Mouse (Mus musculus) forebrain, embryonic 11.5 days (tissue): ENCODE results near the gene Avpr1b. TPM values are rescaled to one million over a fixed set of nuclear protein-coding genes. Genes with fewer than 3 reads are reported as not detected.

Experiments
- ATAC-seq: fragments of 200-750 bp; cut with Nextera tagmentation; replicated peaks from 2 replicates; pipeline ENCODE4 v1.8.0; 2017; ENCODE audit warnings: moderate TSS enrichment; ENCODE audit not compliant: low FRiP score
- DNase-seq: peaks from one replicate; pipeline ENCODE4 v3.0.0-alpha.2; 2017; ENCODE audit warnings: low spot score
- H3K27ac ChIP-seq: fragments of 300-500 bp; sonication (generic); 2 replicates; pipeline ENCODE4 v1.5.1; 2014; ENCODE audit warnings: low read depth, low read length
- H3K27me3 ChIP-seq: fragments of 300-500 bp; sonication (generic); 2 replicates; pipeline ENCODE4 v1.6.1; 2014; ENCODE audit warnings: mild to moderate bottlenecking, low read length, mixed read lengths; ENCODE audit not compliant: control insufficient read depth, insufficient read depth
- H3K36me3 ChIP-seq: fragments of 300-500 bp; sonication (generic); 2 replicates; pipeline ENCODE4 v1.6.1; 2014; ENCODE audit warnings: mild to moderate bottlenecking, low read length, moderate library complexity, mixed read lengths; ENCODE audit not compliant: control insufficient read depth, insufficient read depth
- H3K4me1 ChIP-seq: fragments of 300-500 bp; sonication (generic); replicated peaks from 2 replicates; pipeline ENCODE4 v1.6.1; 2014; ENCODE audit warnings: low read length, mixed read lengths; ENCODE audit not compliant: control insufficient read depth, insufficient read depth
- H3K4me2 ChIP-seq: fragments of 300-500 bp; sonication (generic); 2 replicates; pipeline ENCODE4 v1.6.1; 2014; ENCODE audit warnings: low read depth, mild to moderate bottlenecking, low read length, moderate library complexity, mixed read lengths; ENCODE audit not compliant: severe bottlenecking
- H3K4me3 ChIP-seq: fragments of 300-500 bp; sonication (generic); 2 replicates; pipeline ENCODE4 v1.5.1; 2014; ENCODE audit warnings: low read depth, low read length
- H3K9ac ChIP-seq: fragments of 300-500 bp; sonication (generic); 2 replicates; pipeline ENCODE4 v1.6.1; 2014; ENCODE audit warnings: low read length
- H3K9me3 ChIP-seq: fragments of 300-500 bp; sonication (generic); 2 replicates; pipeline ENCODE4 v1.6.1; 2016; ENCODE audit warnings: low read length, mixed read lengths; ENCODE audit not compliant: control insufficient read depth
- WGBS: fragments of 180-500 bp; shearing (Covaris S2); extraction: QIAGEN DNeasy Blood & Tissue Kit; methylation state at CpG from one replicate; pipeline ENCODE4 v1.1.7; 2014; 5-methylcytosine and 5-hydroxymethylcytosine counted together
- polyA plus RNA-seq: library from polyadenylated mRNA; unstranded; fragments of >200 nt; fragmentation: Nextera tagmentation; extraction: Ambion mirVana; gene quantifications from 2 replicates; pipeline ENCODE4 v1.2.1, GENCODE M21; 2014

The Avpr1b gene
- polyA plus RNA-seq, 1 experiment from 2014 or later = 0.09 TPM

GRCm38 (mm10) chr1:131613361-131614133 is 14.5 kb downstream of the Avpr1b start:
- WGBS = 79% methylated on average over 16 of the region's 16 CpGs
- no peaks in the 10 kb centered on the region for H3K36me3 ChIP-seq
- no peak overlapping the region for H3K4me3 ChIP-seq
- DNase-seq (peak; percentile 83), ATAC-seq (no peak)
- no peak overlapping the region for H3K27ac ChIP-seq
- no peak overlapping the region for H3K9ac ChIP-seq
- H3K4me2 ChIP-seq = no peak overlapping the region
- no peaks in the 10 kb centered on the region for H3K9me3 ChIP-seq
- no peaks in the 10 kb centered on the region for H3K4me1 ChIP-seq
- no peaks in the 10 kb centered on the region for H3K27me3 ChIP-seq

GRCm38 (mm10) chr1:131614641-131615040 is 15.6 kb downstream of the Avpr1b start:
- Histone ChIP-seq H3K27me3 (no peaks in the 10 kb centered on the region), H3K27ac (no peak overlapping the region), H3K9me3 (no peaks in the 10 kb centered on the region; the same call in 1 of the 2 replicates), H3K4me2 (no peak overlapping the region), H3K36me3 (no peaks in the 10 kb centered on the region), H3K4me1 (no peaks in the 10 kb centered on the region), H3K4me3 (no peak overlapping the region), H3K9ac (no peak overlapping the region)
- no peak for ATAC-seq
- WGBS = 89% methylated on average over 6 of the region's 6 CpGs
- no peak for DNase-seq

GRCm38 (mm10) chr1:131616131-131616530 is 17.1 kb downstream of the Avpr1b start:
- 77% methylated on average over 1 of the region's 1 CpGs for WGBS
- no peak for ATAC-seq

GRCm38 (mm10) chr1:131616546-131617220 is 17.6 kb downstream of the Avpr1b start:
- WGBS = 84% methylated on average over 5 of the region's 5 CpGs
- H3K36me3 ChIP-seq = no peaks in the 10 kb centered on the region
- H3K9ac ChIP-seq = no peak overlapping the region
- H3K4me2 ChIP-seq = no peak overlapping the region
- no peaks in the 10 kb centered on the region for H3K4me1 ChIP-seq
- no peak overlapping the region for H3K27ac ChIP-seq
- DNase-seq = no peak
- H3K9me3 ChIP-seq = no peaks in the 10 kb centered on the region; the same call in 1 of the 2 replicates
- no peak for ATAC-seq
- H3K27me3 ChIP-seq = no peaks in the 10 kb centered on the region
- H3K4me3 ChIP-seq = no peak overlapping the region

More at GRCm38 (mm10) chr1:131616131-131616530, 17.1 kb downstream of the Avpr1b start:
- Histone ChIP-seq H3K9ac (no peak overlapping the region), H3K27ac (no peak overlapping the region), H3K4me3 (no peak overlapping the region), H3K4me2 (no peak overlapping the region), H3K27me3 (no peaks in the 10 kb centered on the region), H3K36me3 (no peaks in the 10 kb centered on the region), H3K4me1 (no peaks in the 10 kb centered on the region), H3K9me3 (no peaks in the 10 kb centered on the region; the same call in 1 of the 2 replicates)
- no peak for DNase-seq

GRCm38 (mm10) chr1:131618576-131618975 is 19.5 kb downstream of the Avpr1b start:
- H3K9ac ChIP-seq = no peak overlapping the region
- 86% methylated on average over 1 of the region's 1 CpGs for WGBS
- H3K4me3 ChIP-seq = no peak overlapping the region
- no peak overlapping the region for H3K27ac ChIP-seq
- H3K4me2 ChIP-seq = no peak overlapping the region
- no peaks in the 10 kb centered on the region for H3K4me1 ChIP-seq
- no peaks in the 10 kb centered on the region; the same call in 1 of the 2 replicates for H3K9me3 ChIP-seq
- no peaks in the 10 kb centered on the region for H3K36me3 ChIP-seq
- ATAC-seq = no peak
- no peaks in the 10 kb centered on the region for H3K27me3 ChIP-seq
- DNase-seq = no peak

- DNase-seq (no peak), ATAC-seq (no peak)
- no peaks in the 10 kb centered on the region for H3K36me3 ChIP-seq
- H3K9ac ChIP-seq = no peak overlapping the region
- no peak overlapping the region for H3K4me2 ChIP-seq
- no peaks in the 10 kb centered on the region for H3K4me1 ChIP-seq
- no peaks in the 10 kb centered on the region; the same call in 1 of the 2 replicates for H3K9me3 ChIP-seq
- no peak overlapping the region for H3K4me3 ChIP-seq
- H3K27ac ChIP-seq = no peak overlapping the region
- 91% methylated on average over 7 of the region's 7 CpGs for WGBS
- no peaks in the 10 kb centered on the region for H3K27me3 ChIP-seq
These were observed 20.3 kb downstream of the Avpr1b start for GRCm38 (mm10) chr1:131619348-131619747.

- H3K27me3 ChIP-seq = no peaks in the 10 kb centered on the region
- H3K27ac ChIP-seq = no peak overlapping the region
- H3K4me3 ChIP-seq = no peak overlapping the region
- no peak for ATAC-seq
- no peak overlapping the region for H3K9ac ChIP-seq
- no peaks in the 10 kb centered on the region for H3K36me3 ChIP-seq
- H3K4me2 ChIP-seq = no peak overlapping the region
- H3K4me1 ChIP-seq = no peaks in the 10 kb centered on the region
- H3K9me3 ChIP-seq = no peaks in the 10 kb centered on the region; the same call in 1 of the 2 replicates
- WGBS = 87% methylated on average over 3 of the region's 3 CpGs
- DNase-seq = no peak
These were observed 24.6 kb downstream of the Avpr1b start for GRCm38 (mm10) chr1:131623644-131624043.

GRCm38 (mm10) chr1:131624175-131624835 is 25.3 kb downstream of the Avpr1b start:
- DNase-seq (no peak), ATAC-seq (no peak)
- H3K4me3 ChIP-seq = no peak overlapping the region

More at GRCm38 (mm10) chr1:131624175-131624835, 25.3 kb downstream of the Avpr1b start:
- Histone ChIP-seq H3K27me3 (no peaks in the 10 kb centered on the region), H3K9me3 (no peaks in the 10 kb centered on the region; the same call in 1 of the 2 replicates), H3K36me3 (no peaks in the 10 kb centered on the region), H3K4me2 (no peak overlapping the region), H3K4me1 (no peaks in the 10 kb centered on the region), H3K27ac (no peak overlapping the region), H3K9ac (no peak overlapping the region)
- 69% methylated on average over 3 of the region's 3 CpGs for WGBS
